Mouse (Mus musculus) forebrain, embryonic 13.5 days (tissue): ENCODE data around the gene Gm20830. TPM values are rescaled to one million over a fixed set of nuclear protein-coding genes. Genes with fewer than 3 reads are reported as not detected.
"Not testable (repeated sequence)": the region's sequence is repeated elsewhere in the genome, so short reads cannot be mapped to it uniquely, and the experiment has no call there.

Experiments
- ATAC-seq: fragments of 200-750 bp; cut with Nextera tagmentation; 2 replicates; pipeline ENCODE4 v1.8.0; 2017
- H3K27ac ChIP-seq: fragments of 300-500 bp; sonication (generic); 2 replicates; pipeline ENCODE4 v1.5.1; 2015; ENCODE audit warnings: inconsistent platforms, mild to moderate bottlenecking, moderate library complexity
- H3K27me3 ChIP-seq: fragments of 300-500 bp; sonication (generic); 2 replicates; pipeline ENCODE4 v1.6.1; 2015; ENCODE audit warnings: mild to moderate bottlenecking, inconsistent platforms
- H3K36me3 ChIP-seq: fragments of 300-500 bp; sonication (generic); 2 replicates; pipeline ENCODE4 v1.6.1; 2015; ENCODE audit warnings: mild to moderate bottlenecking, inconsistent platforms; ENCODE audit not compliant: poor library complexity, severe bottlenecking
- H3K4me1 ChIP-seq: fragments of 300-500 bp; sonication (generic); 2 replicates; pipeline ENCODE4 v1.6.1; 2015; ENCODE audit warnings: inconsistent platforms
- H3K4me2 ChIP-seq: fragments of 300-500 bp; sonication (generic); 2 replicates; pipeline ENCODE4 v1.6.1; 2015; ENCODE audit warnings: inconsistent platforms, mild to moderate bottlenecking, moderate library complexity
- H3K4me3 ChIP-seq: fragments of 300-500 bp; sonication (generic); 2 replicates; pipeline ENCODE4 v1.5.1; 2015; ENCODE audit warnings: mild to moderate bottlenecking, inconsistent platforms
- H3K9ac ChIP-seq: fragments of 300-500 bp; sonication (generic); 2 replicates; pipeline ENCODE4 v1.6.1; 2015; ENCODE audit warnings: mild to moderate bottlenecking, inconsistent platforms
- H3K9me3 ChIP-seq: fragments of 300-500 bp; sonication (generic); replicated peaks from 2 replicates; pipeline ENCODE4 v1.6.1; 2016; ENCODE audit warnings: inconsistent platforms
- WGBS: fragments of 180-500 bp; shearing (Covaris S2); methylation state at CpG from one replicate; pipeline ENCODE4 v1.1.7; 2015; 5-methylcytosine and 5-hydroxymethylcytosine counted together
- polyA plus RNA-seq: library from polyadenylated mRNA; unstranded; fragments of >200 nt; fragmentation: Nextera tagmentation; extraction: Ambion mirVana; gene quantifications from 2 replicates; pipeline ENCODE4 v1.2.1, GENCODE M21; 2015

Gm20830 gene
- not detected in 2 replicates for polyA plus RNA-seq

DNA sequence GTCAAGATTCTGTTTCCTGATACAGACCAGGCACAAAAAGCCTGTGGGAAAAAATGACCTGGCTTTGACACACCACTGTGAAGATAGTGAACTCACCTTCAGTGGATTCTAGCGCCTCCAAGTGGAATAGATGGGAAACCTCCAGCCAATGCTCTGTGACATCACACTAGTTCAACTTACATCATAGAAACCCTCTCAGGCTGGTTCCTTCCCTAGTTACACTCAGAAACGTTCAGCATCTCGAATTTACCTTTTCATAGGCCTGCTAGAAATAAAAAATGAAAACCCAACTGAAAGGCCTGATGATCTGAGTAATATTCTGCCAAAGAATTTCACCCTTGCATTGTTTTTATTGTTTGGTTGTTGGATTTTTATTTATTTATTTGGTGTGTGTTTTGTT, at the start of gene Gm20830:
Gene Gm20830 (minus strand): TSS at position 101 of the 400 bp plus-strand sequence.
- WGBS = 31% methylated on average over 3 of the region's 3 CpGs

More for the DNA sequence above, at the start of gene Gm20830:
- not testable (repeated sequence) for H3K27ac ChIP-seq, H3K4me1 ChIP-seq, H3K9me3 ChIP-seq, H3K4me3 ChIP-seq, ATAC-seq, H3K4me2 ChIP-seq, H3K27me3 ChIP-seq, H3K36me3 ChIP-seq, H3K9ac ChIP-seq

Other genes with a start within 250 kb of the Gm20830 start
- not detected in 2 replicates for gene Gm21719, start 235.4 kb downstream of the Gm20830 start, polyA plus RNA-seq